8 mouse cellular contexts compared by ENCODE assay signal in genomic region chr11:59393591-59393990, GRCm38 (mm10). TPM values are rescaled to one million over a fixed set of nuclear protein-coding genes. Genes with fewer than 3 reads are reported as not detected.
DNase-seq lines count a peak whose midpoint lies in the region; ATAC-seq lines count a peak whose summit lies in the region.

No protein-coding gene starts in this region.

- H3K36me3 ChIP-seq in limb, embryonic 12.5 days = no peaks in the 10 kb centered on the region

- no peak overlapping the region for H3K4me3 ChIP-seq in limb, embryonic 12.5 days (replicated peaks)

- H3K4me1 ChIP-seq in limb, embryonic 12.5 days (replicated peaks) = peaks cover 36% of the 10 kb centered on the region

- WGBS in limb, embryonic 12.5 days = 23% methylated on average over 9 of the region's 9 CpGs

- peak overlapping the region; percentile 1; the same call in 1 of the 2 replicates for H3K4me2 ChIP-seq in limb, embryonic 12.5 days

- ATAC-seq in cerebellum, adult (ENCODE audit: insufficient number of reproducible peaks, low FRiP score, low TSS enrichment) = no peak
- peak; percentile 84 for ATAC-seq in limb, embryonic 12.5 days (ENCODE audit: insufficient number of reproducible peaks, insufficient read depth, low FRiP score, low TSS enrichment, low read depth)

- H3K27ac ChIP-seq in limb, embryonic 12.5 days = peak overlapping the region; percentile 60

- H3K9ac ChIP-seq in limb, embryonic 12.5 days (replicated peaks) = no peak overlapping the region

- H3K9me3 ChIP-seq in limb, embryonic 12.5 days = no peaks in the 10 kb centered on the region

- DNase-seq in cerebellum, postnatal 10 days = peak; percentile 86
- peak; percentile 33 for DNase-seq in retina, postnatal 1 day
- DNase-seq in retina, embryonic 14.5 days (ENCODE audit: low spot score) = no peak
- peak; percentile 28 to 40 for DNase-seq in frontal cortex, postnatal 14 days (ENCODE audit: low spot score in 2 of 2)
- peak; percentile 54 for DNase-seq in right cerebral cortex, postnatal 14 days
- no peak for DNase-seq in cerebellum, adult 9-10 months

- no peaks in the 10 kb centered on the region for H3K27me3 ChIP-seq in limb, embryonic 12.5 days

RNA-seq across cellular contexts. Expression of gene Prss38, which starts 18.1 kb away (rescaled TPM):
- polyA plus RNA-seq in limb, embryonic 12.5 days (2016; fragmentation: Nextera tagmentation; extraction: Ambion mirVana) = 0.16 TPM in 1 of 2 replicates, not detected in the other

RNA-seq across cellular contexts. Expression of gene Jmjd4, which starts 56.3 kb away (rescaled TPM):
- 17.4 and 18.6 TPM in 2 replicates for polyA plus RNA-seq in limb, embryonic 12.5 days (2016; fragmentation: Nextera tagmentation; extraction: Ambion mirVana)

RNA-seq across cellular contexts. Expression of gene Snap47, which starts 57.4 kb away (rescaled TPM):
- 142 and 145 TPM in 2 replicates for polyA plus RNA-seq in limb, embryonic 12.5 days (2016; fragmentation: Nextera tagmentation; extraction: Ambion mirVana)

Comparison
In these comparisons a context has a peak if more than half of its experiments do, and no peak if none do; other contexts are left out.
1. DNase-seq: peak in cerebellum, postnatal 10 days (2 of 2), retina, postnatal 1 day (single experiment), frontal cortex, postnatal 14 days (2 of 2) and right cerebral cortex, postnatal 14 days (single experiment); none in retina, embryonic 14.5 days (single experiment) and cerebellum, adult 9-10 months (single experiment).